Mouse (Mus musculus) cerebellum, adult 2 months (tissue): ENCODE data around the gene Atp11a.

Experiments
- CTCF ChIP-seq: fragments of 200-500 bp; IDR thresholded peaks from 2 replicates; pipeline ENCODE4 v1.5.1; 2011; ENCODE audit warnings: low read depth, mild to moderate bottlenecking, control low read depth, low read length, moderate library complexity, borderline replicate concordance; ENCODE audit not compliant: insufficient read depth
- POLR2A ChIP-seq: fragments of 200-500 bp; IDR thresholded peaks from 2 replicates; pipeline ENCODE4 v1.6.1; 2011; ENCODE audit warnings: low read length, control low read depth, borderline replicate concordance; ENCODE audit not compliant: insufficient read depth

DNA sequence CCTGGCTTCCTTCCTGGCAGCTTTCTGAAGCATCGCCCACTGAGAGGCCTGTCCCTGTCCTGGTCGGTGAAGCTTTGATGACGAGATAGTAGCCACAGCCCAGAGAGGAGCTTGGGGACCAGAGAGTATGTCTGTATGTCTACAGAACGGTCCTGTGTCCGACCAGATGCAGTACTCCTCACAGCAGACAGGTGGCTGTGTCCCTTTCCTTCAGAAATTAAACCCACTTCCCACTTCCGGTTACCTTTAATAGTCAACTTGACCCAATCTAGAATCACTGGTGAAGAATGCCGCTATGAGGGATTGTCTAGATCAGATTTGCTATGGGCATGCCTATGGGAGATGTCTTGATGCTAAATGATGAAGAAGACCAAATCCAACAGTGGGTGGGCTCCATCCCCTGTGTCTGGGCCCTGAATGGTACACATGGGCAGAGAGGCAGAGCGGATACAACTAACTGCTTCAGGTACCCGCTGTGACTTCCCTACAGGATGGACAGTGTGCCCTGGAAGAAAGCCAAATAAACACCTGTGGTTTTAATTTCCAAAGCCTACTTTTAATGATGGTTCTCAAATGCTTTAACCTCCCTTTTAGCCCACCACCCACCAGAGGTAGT is 138.8 kb downstream of the Atp11a start:
- TF ChIP-seq CTCF, result peak; percentile 35; the same call in 1 of the 2 replicates
- no peak for TF ChIP-seq POLR2A
